Mouse (Mus musculus) liver, embryonic 16.5 days (tissue): ENCODE results near the gene Atp10a. TPM values are rescaled to one million over a fixed set of nuclear protein-coding genes. Genes with fewer than 3 reads are reported as not detected.

Source experiments
- ATAC-seq: fragments of 200-750 bp; cut with Nextera tagmentation; 2 replicates; pipeline ENCODE4 v1.8.0; 2017; ENCODE audit warnings: low read depth, mild to moderate bottlenecking, moderate number of reproducible peaks, moderate library complexity
- H3K27ac ChIP-seq: fragments of 300-500 bp; sonication (generic); 2 replicates; pipeline ENCODE4 v1.5.1; 2014; ENCODE audit warnings: mild to moderate bottlenecking, low read length
- H3K27me3 ChIP-seq: fragments of 300-500 bp; sonication (generic); 2 replicates; pipeline ENCODE4 v1.6.1; 2014; ENCODE audit warnings: low read depth, low read length, mixed read lengths; ENCODE audit not compliant: control insufficient read depth, insufficient read depth
- H3K36me3 ChIP-seq: fragments of 300-500 bp; sonication (generic); 2 replicates; pipeline ENCODE4 v1.6.1; 2014; ENCODE audit warnings: mild to moderate bottlenecking; ENCODE audit not compliant: control insufficient read depth, insufficient read depth
- H3K4me1 ChIP-seq: fragments of 300-500 bp; sonication (generic); 2 replicates; pipeline ENCODE4 v1.6.1; 2014; ENCODE audit warnings: low read depth, low read length, mixed read lengths; ENCODE audit not compliant: control insufficient read depth
- H3K4me2 ChIP-seq: fragments of 300-500 bp; sonication (generic); 2 replicates; pipeline ENCODE4 v1.6.1; 2014; ENCODE audit warnings: low read depth, low read length, mixed read lengths
- H3K4me3 ChIP-seq: fragments of 300-500 bp; sonication (generic); 2 replicates; pipeline ENCODE4 v1.5.1; 2014; ENCODE audit warnings: low read depth, mild to moderate bottlenecking, low read length
- H3K9ac ChIP-seq: fragments of 300-500 bp; sonication (generic); 2 replicates; pipeline ENCODE4 v1.6.1; 2014; ENCODE audit warnings: low read depth, low read length
- H3K9me3 ChIP-seq: fragments of 300-500 bp; sonication (generic); replicated peaks from 2 replicates; pipeline ENCODE4 v1.6.1; 2016; ENCODE audit warnings: low read length; ENCODE audit not compliant: control insufficient read depth
- WGBS: fragments of 180-500 bp; shearing (Covaris S2); extraction: QIAGEN DNeasy Blood & Tissue Kit; methylation state at CpG from one replicate; pipeline ENCODE4 v1.1.7; 2014; ENCODE audit not compliant: insufficient replicate concordance; 5-methylcytosine and 5-hydroxymethylcytosine counted together
- polyA plus RNA-seq: library from polyadenylated mRNA; unstranded; fragments of >200 nt; fragmentation: Nextera tagmentation; extraction: Ambion mirVana; gene quantifications from 2 replicates; pipeline ENCODE4 v1.2.1, GENCODE M21; 2015

Atp10a gene
- polyA plus RNA-seq, 1 experiment from 2014 or later, result 0.52 TPM

GRCm38 (mm10) chr7:58697092-58697491, 41.1 kb downstream of the Atp10a start:
- H3K4me2 ChIP-seq, result no peak overlapping the region
- H3K9ac ChIP-seq, result no peak overlapping the region
- no peaks in the 10 kb centered on the region for H3K36me3 ChIP-seq
- no peak for ATAC-seq
- WGBS, result 17% methylated on average over 2 of the region's 2 CpGs
- H3K4me3 ChIP-seq, result no peak overlapping the region
- H3K9me3 ChIP-seq, result no peaks in the 10 kb centered on the region
- H3K27me3 ChIP-seq, result no peaks in the 10 kb centered on the region
- no peak overlapping the region for H3K27ac ChIP-seq
- H3K4me1 ChIP-seq, result no peaks in the 10 kb centered on the region

- H3K36me3 ChIP-seq, result no peaks in the 10 kb centered on the region
- no peak overlapping the region for H3K4me2 ChIP-seq
- H3K9me3 ChIP-seq, result no peaks in the 10 kb centered on the region
- H3K4me3 ChIP-seq, result no peak overlapping the region
- H3K4me1 ChIP-seq, result no peaks in the 10 kb centered on the region
- no peak overlapping the region for H3K27ac ChIP-seq
- H3K9ac ChIP-seq, result no peak overlapping the region
- WGBS, result 65% methylated on average over 7 of the region's 7 CpGs
- H3K27me3 ChIP-seq, result no peaks in the 10 kb centered on the region
- no peak for ATAC-seq
Measured at GRCm38 (mm10) chr7:58698738-58699442, 42.9 kb downstream of the Atp10a start.

- 63% methylated on average over 4 of the region's 4 CpGs for WGBS
- H3K36me3 ChIP-seq, result no peaks in the 10 kb centered on the region
- H3K27ac ChIP-seq, result no peak overlapping the region
- no peaks in the 10 kb centered on the region for H3K9me3 ChIP-seq
- no peak for ATAC-seq
- H3K4me2 ChIP-seq, result no peak overlapping the region
- H3K27me3 ChIP-seq, result no peaks in the 10 kb centered on the region
- H3K9ac ChIP-seq, result no peak overlapping the region
- no peak overlapping the region for H3K4me3 ChIP-seq
- no peaks in the 10 kb centered on the region for H3K4me1 ChIP-seq
Measured at GRCm38 (mm10) chr7:58701311-58701710, 45.3 kb downstream of the Atp10a start.

- Histone ChIP-seq H3K36me3 (no peaks in the 10 kb centered on the region), H3K4me3 (no peak overlapping the region), H3K9me3 (no peaks in the 10 kb centered on the region), H3K9ac (no peak overlapping the region), H3K4me1 (no peaks in the 10 kb centered on the region), H3K27me3 (no peaks in the 10 kb centered on the region), H3K27ac (no peak overlapping the region), H3K4me2 (no peak overlapping the region)
- WGBS, result 62% methylated on average over 3 of the region's 3 CpGs
- ATAC-seq, result no peak
Measured at GRCm38 (mm10) chr7:58705158-58705557, 49.2 kb downstream of the Atp10a start.

- Histone ChIP-seq H3K4me1 (no peaks in the 10 kb centered on the region), H3K4me2 (no peak overlapping the region), H3K36me3 (no peaks in the 10 kb centered on the region), H3K4me3 (no peak overlapping the region), H3K27ac (no peak overlapping the region), H3K9me3 (no peaks in the 10 kb centered on the region), H3K27me3 (no peaks in the 10 kb centered on the region), H3K9ac (no peak overlapping the region)
- 68% methylated on average over 3 of the region's 3 CpGs for WGBS
- no peak for ATAC-seq
Measured at GRCm38 (mm10) chr7:58709306-58709705, 53.3 kb downstream of the Atp10a start.

DNA sequence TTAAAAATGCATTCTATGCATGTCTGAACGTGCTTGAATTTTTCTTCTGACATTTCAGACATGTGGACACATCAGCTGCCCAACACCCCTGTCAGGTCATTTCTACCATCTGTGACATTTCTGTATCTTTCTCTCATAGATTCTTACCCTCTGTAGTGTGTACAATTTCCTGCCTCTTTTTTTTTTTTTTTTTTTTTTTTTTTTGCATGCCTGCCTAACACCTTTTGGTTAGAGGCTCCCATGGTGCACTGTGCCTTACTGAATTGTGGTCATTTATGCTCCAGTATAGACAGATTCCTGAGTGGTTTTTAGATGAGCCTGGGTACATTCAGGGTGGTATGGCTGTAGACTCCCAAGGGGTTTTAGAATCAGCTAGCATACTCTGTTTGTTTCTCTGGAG, 54.3 kb downstream of the Atp10a start:
- Histone ChIP-seq H3K9ac (no peak overlapping the region), H3K9me3 (no peaks in the 10 kb centered on the region), H3K27me3 (no peaks in the 10 kb centered on the region), H3K4me3 (no peak overlapping the region), H3K4me2 (no peak overlapping the region), H3K4me1 (no peaks in the 10 kb centered on the region), H3K27ac (no peak overlapping the region), H3K36me3 (no peaks in the 10 kb centered on the region)
- no peak for ATAC-seq
- 43% methylated on average over 1 of the region's 1 CpGs for WGBS

DNA sequence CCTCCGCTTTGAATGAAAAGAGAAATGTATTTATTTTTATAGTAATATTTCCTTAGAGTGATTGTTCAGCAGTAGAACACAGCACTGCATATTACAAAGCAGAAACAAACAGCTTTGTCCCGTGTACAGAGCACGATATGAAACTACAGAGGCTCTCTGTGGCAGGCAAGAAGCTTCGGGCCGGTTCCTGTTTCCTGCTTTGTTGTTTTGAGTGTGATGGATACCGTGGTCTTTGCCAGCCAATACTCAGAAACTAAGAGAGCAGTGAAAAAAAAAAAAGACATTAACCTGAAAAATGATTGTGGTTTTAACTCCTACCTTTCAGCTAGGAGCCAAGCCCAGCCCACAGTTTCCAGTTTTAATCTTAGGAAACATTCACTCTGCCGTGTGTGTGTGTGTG, 55.8 kb downstream of the Atp10a start:
- Histone ChIP-seq H3K4me3 (no peak overlapping the region), H3K27ac (no peak overlapping the region), H3K4me2 (no peak overlapping the region), H3K36me3 (no peaks in the 10 kb centered on the region), H3K9me3 (no peaks in the 10 kb centered on the region), H3K4me1 (no peaks in the 10 kb centered on the region), H3K27me3 (no peaks in the 10 kb centered on the region), H3K9ac (no peak overlapping the region)
- no peak for ATAC-seq
- WGBS, result 23% methylated on average over 7 of the region's 7 CpGs

DNA sequence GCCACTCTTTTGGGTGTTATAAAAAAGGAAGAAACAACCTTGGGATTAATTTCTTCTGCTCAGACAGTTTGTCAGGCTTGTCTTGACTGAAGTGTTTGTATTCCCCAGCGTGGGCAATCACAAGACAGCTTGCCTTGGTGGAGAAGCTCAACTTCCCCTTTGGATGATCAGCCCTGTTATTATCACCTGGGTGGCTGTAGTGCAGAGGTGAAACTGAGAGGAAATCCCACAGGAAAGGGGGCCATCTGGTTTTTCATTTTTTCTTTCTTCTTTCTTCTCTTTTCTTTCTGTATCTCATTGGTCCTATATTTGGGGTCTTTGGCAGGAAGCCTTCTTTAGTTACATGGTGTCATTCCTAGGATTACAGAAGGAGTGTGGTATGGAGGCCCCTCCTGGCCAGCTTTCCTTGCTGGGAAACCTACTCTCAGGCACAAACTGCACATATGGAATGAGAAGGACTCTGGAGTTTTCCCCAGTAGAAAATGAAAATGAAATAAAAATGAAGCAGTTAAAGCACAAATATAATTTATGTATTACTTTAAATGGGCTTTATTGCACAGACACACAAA, 59.7 kb downstream of the Atp10a start:
- Histone ChIP-seq H3K36me3 (no peaks in the 10 kb centered on the region), H3K4me3 (no peak overlapping the region), H3K27ac (no peak overlapping the region), H3K9ac (no peak overlapping the region), H3K9me3 (no peaks in the 10 kb centered on the region), H3K4me2 (no peak overlapping the region), H3K4me1 (no peaks in the 10 kb centered on the region), H3K27me3 (no peaks in the 10 kb centered on the region)
- WGBS, result 23% methylated on average over 1 of the region's 1 CpGs
- no peak for ATAC-seq

GRCm38 (mm10) chr7:58716626-58717025, 60.7 kb downstream of the Atp10a start:
- Histone ChIP-seq H3K4me1 (no peaks in the 10 kb centered on the region), H3K27me3 (no peaks in the 10 kb centered on the region), H3K9ac (no peak overlapping the region), H3K9me3 (no peaks in the 10 kb centered on the region), H3K27ac (no peak overlapping the region), H3K4me3 (no peak overlapping the region), H3K4me2 (no peak overlapping the region), H3K36me3 (no peaks in the 10 kb centered on the region)
- 54% methylated on average over 3 of the region's 3 CpGs for WGBS
- ATAC-seq, result no peak
